In the genomic region with DNA sequence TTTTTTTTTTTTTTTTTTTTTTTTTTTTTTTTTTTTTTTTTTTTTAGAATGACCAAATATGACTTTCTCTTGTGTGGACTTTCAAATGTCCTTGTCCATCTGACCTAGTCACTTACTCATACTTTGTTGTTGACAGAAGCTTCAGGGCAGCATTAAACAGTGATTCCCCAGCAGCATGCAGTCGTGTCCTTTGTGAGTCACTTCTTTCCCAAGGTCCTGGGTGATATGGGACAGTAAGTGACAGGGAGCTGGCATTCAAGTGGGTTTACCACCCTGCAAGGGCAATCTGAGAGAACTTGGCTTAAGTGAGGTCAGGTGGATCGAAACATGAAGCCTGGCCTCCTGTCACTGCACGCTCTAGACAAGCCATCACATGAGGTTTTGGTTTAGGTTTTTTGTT, we compare ENCODE assay signal across 22 mouse cellular contexts.
DNase-seq lines count a peak whose midpoint lies in the region; ATAC-seq and TF ChIP-seq lines count a peak whose summit lies in the region.
"Had no signal": no experiment of that assay in that cellular context is flagged by ENCODE, and none has a peak within 500 bp of the region (broad histone marks: within the 10 kb centered on the region; RNA-seq: fewer than 3 reads in every experiment).

No protein-coding gene starts in this region.

- TF ChIP-seq EP300 in liver, postnatal 0 days (IDR thresholded peaks at IDR 0.05; ENCODE audit: low read depth) = no peak

- peaks cover 4% of the 10 kb centered on the region; the same call in 1 of the 2 replicates for H3K4me1 ChIP-seq in liver, postnatal 0 days (ENCODE audit: insufficient read depth)
- H3K4me1 ChIP-seq in liver, embryonic 12.5 days = no peaks in the 10 kb centered on the region
- H3K4me1 ChIP-seq in kidney, adult 2 months (ENCODE audit: control insufficient read depth, insufficient read depth, low read length) = no peaks in the 10 kb centered on the region
- H3K4me1 ChIP-seq: hindbrain, embryonic 10.5 days had no signal

- DNase-seq in heart, adult 18-20 months = peak; percentile 19 to 36
- DNase-seq in heart, postnatal 25 days (ENCODE audit: low spot score) = no peak
- no peak for DNase-seq in liver, postnatal 0 days
- peak; percentile 66 to 67 for DNase-seq in adrenal gland, postnatal 36 days
- DNase-seq in gastrocnemius, postnatal 25 days = no peak
- DNase-seq in kidney, adult 2 months = no peak
- DNase-seq in left cerebral cortex, adult 9 months (ENCODE audit: low spot score in 2 of 2) = no peak
- DNase-seq: cerebellum, adult 11 months; cerebellum, adult 9-11 months; kidney, adult 9 months; kidney, postnatal 14 days; thymus, adult 2 months had no signal

- intact Hi-C loops in heart, postnatal 25 days (cut with DNase I) = loop anchor here (5.0 kb wide), 1 partner anchor 152 kb away; no protein-coding TSS in a partner anchor

- 75% methylated on average over 3 of the region's 3 CpGs for WGBS in liver, postnatal 0 days (ENCODE audit: insufficient replicate concordance)
- WGBS in liver, embryonic 12.5 days (ENCODE audit: insufficient replicate concordance) = 72% methylated on average over 3 of the region's 3 CpGs
- WGBS in kidney, adult 2 months = 88% methylated on average over 3 of the region's 3 CpGs

- no peak overlapping the region; the same call in 1 of the 2 replicates for H3K27ac ChIP-seq in liver, postnatal 0 days (ENCODE audit: low read depth)
- no peak overlapping the region for H3K27ac ChIP-seq in liver, embryonic 12.5 days
- no peak overlapping the region for H3K27ac ChIP-seq in kidney, adult 2 months (ENCODE audit: insufficient read depth, low read depth, low read length)
- H3K27ac ChIP-seq: forebrain, embryonic 15.5 days; hindbrain, embryonic 10.5 days; intestine, embryonic 15.5 days; liver, embryonic 14.5 days; macrophage; neural tube, embryonic 15.5 days; stomach, postnatal 0 days had no signal

- no peak for TF ChIP-seq POLR2A in kidney, adult 2 months (IDR thresholded peaks at IDR 0.05; ENCODE audit: low read depth, low read length)

- H3K4me2 ChIP-seq in liver, postnatal 0 days (ENCODE audit: low read depth, low read length) = no peak overlapping the region
- no peak overlapping the region for H3K4me2 ChIP-seq in liver, embryonic 12.5 days
- H3K4me2 ChIP-seq: forebrain, embryonic 15.5 days; intestine, embryonic 15.5 days; neural tube, embryonic 15.5 days had no signal

- H3K36me3 ChIP-seq in liver, postnatal 0 days (replicated peaks; ENCODE audit: insufficient read depth, low read length) = no peaks in the 10 kb centered on the region
- H3K36me3 ChIP-seq in liver, embryonic 12.5 days = no peaks in the 10 kb centered on the region
- no peaks in the 10 kb centered on the region for H3K36me3 ChIP-seq in kidney, adult 2 months (ENCODE audit: control insufficient read depth, insufficient read depth, low read length)
- H3K36me3 ChIP-seq: forebrain, embryonic 15.5 days; hindbrain, embryonic 10.5 days; intestine, embryonic 15.5 days; neural tube, embryonic 15.5 days had no signal

- H3K9ac ChIP-seq in liver, postnatal 0 days (replicated peaks) = no peak overlapping the region
- no peak overlapping the region for H3K9ac ChIP-seq in liver, embryonic 12.5 days
- H3K9ac ChIP-seq: forebrain, embryonic 15.5 days; intestine, embryonic 15.5 days; liver, embryonic 14.5 days; neural tube, embryonic 15.5 days had no signal

- peak; percentile 72 for ATAC-seq in liver, postnatal 0 days
- ATAC-seq in liver, embryonic 12.5 days = no peak
- ATAC-seq: CD4-positive, CD25-positive, alpha-beta regulatory T cell, adult 4 months; hindbrain, embryonic 16.5 days; intestine, embryonic 15.5 days had no signal

- no peaks in the 10 kb centered on the region for H3K9me3 ChIP-seq in liver, postnatal 0 days (ENCODE audit: low read length)
- no peaks in the 10 kb centered on the region for H3K9me3 ChIP-seq in liver, embryonic 12.5 days (replicated peaks)
- H3K9me3 ChIP-seq: forebrain, embryonic 15.5 days; hindbrain, embryonic 10.5 days; intestine, embryonic 15.5 days; neural tube, embryonic 15.5 days had no signal

- TF ChIP-seq CTCF in liver, postnatal 0 days (IDR thresholded peaks at IDR 0.05; ENCODE audit: low read depth) = no peak
- no peak for TF ChIP-seq CTCF in kidney, adult 2 months (conservative IDR thresholded peaks at IDR 0.05; ENCODE audit: insufficient read depth, insufficient read length, low read depth, low read length)

- no peak overlapping the region for H3K4me3 ChIP-seq in liver, postnatal 0 days (ENCODE audit: low read depth, low read length)
- no peak overlapping the region for H3K4me3 ChIP-seq in liver, embryonic 12.5 days
- H3K4me3 ChIP-seq in kidney, adult 2 months (ENCODE audit: insufficient read depth, low read depth, low read length) = no peak overlapping the region
- H3K4me3 ChIP-seq: forebrain, embryonic 15.5 days; hindbrain, embryonic 10.5 days; intestine, embryonic 15.5 days; neural tube, embryonic 15.5 days had no signal

- H3K27me3 ChIP-seq in liver, postnatal 0 days (ENCODE audit: insufficient read depth, low read length) = no peaks in the 10 kb centered on the region
- no peaks in the 10 kb centered on the region for H3K27me3 ChIP-seq in liver, embryonic 12.5 days (replicated peaks)
- no peaks in the 10 kb centered on the region for H3K27me3 ChIP-seq in kidney, adult 2 months (replicated peaks; ENCODE audit: control insufficient read depth, insufficient read depth, low read length)
- H3K27me3 ChIP-seq: forebrain, embryonic 15.5 days; intestine, embryonic 15.5 days; neural tube, embryonic 15.5 days had no signal

Comparison
In these comparisons a context has a peak if more than half of its experiments do, and no peak if none do; other contexts are left out.
1. DNase-seq: peak in heart, adult 18-20 months (2 of 2) and adrenal gland, postnatal 36 days (2 of 2); none in heart, postnatal 25 days (single experiment), liver, postnatal 0 days (single experiment), gastrocnemius, postnatal 25 days (single experiment), kidney, adult 2 months (single experiment) and left cerebral cortex, adult 9 months (0 of 2).